Mouse (Mus musculus) small intestine, adult 2 months (tissue): Measurements from ENCODE around the gene Ugt1a1. TPM values are rescaled to one million over a fixed set of nuclear protein-coding genes. Genes with fewer than 3 reads are reported as not detected.
"Not testable (repeated sequence)": the region's sequence is repeated elsewhere in the genome, so short reads cannot be mapped to it uniquely, and the experiment has no call there.

Experiments used
- H3K27ac ChIP-seq: fragments of 200-500 bp; 2 replicates; pipeline ENCODE4 v1.5.1; 2012; ENCODE audit warnings: low read depth, low read length, control low read depth, inconsistent platforms; ENCODE audit not compliant: insufficient read depth
- H3K27me3 ChIP-seq: fragments of 200-500 bp; 2 replicates; pipeline ENCODE4 v1.6.1; 2012; ENCODE audit warnings: mild to moderate bottlenecking, moderate library complexity, low read length, inconsistent platforms; ENCODE audit not compliant: control insufficient read depth, insufficient read depth
- H3K36me3 ChIP-seq: fragments of 200-500 bp; 2 replicates; pipeline ENCODE4 v1.6.1; 2012; ENCODE audit warnings: mild to moderate bottlenecking, low read length, control low read depth, inconsistent platforms; ENCODE audit not compliant: control insufficient read depth, insufficient read depth
- H3K4me1 ChIP-seq: fragments of 200-500 bp; 2 replicates; pipeline ENCODE4 v1.6.1; 2012; ENCODE audit warnings: low read length, inconsistent platforms, mixed read lengths; ENCODE audit not compliant: control insufficient read depth, insufficient read depth, insufficient read length
- H3K4me3 ChIP-seq: fragments of 200-500 bp; 2 replicates; pipeline ENCODE4 v1.5.1; 2012; ENCODE audit warnings: low read depth, mild to moderate bottlenecking, control low read depth, inconsistent platforms, low read length, moderate library complexity
- CTCF ChIP-seq: fragments of 200-500 bp; IDR thresholded peaks from 2 replicates; pipeline ENCODE4 v1.5.1; 2012; ENCODE audit warnings: low read depth, mild to moderate bottlenecking, control low read depth, inconsistent platforms, low read length, moderate library complexity, mixed read lengths; ENCODE audit not compliant: insufficient replicate concordance, insufficient read length; ENCODE audit errors: extremely low read depth
- POLR2A ChIP-seq: fragments of 200-500 bp; IDR thresholded peaks from 2 replicates; pipeline ENCODE4 v1.6.1; 2012; ENCODE audit warnings: low read depth, mild to moderate bottlenecking, control low read depth, inconsistent platforms, low read length, moderate library complexity
- WGBS: fragments of 180-500 bp; shearing (Covaris S2); methylation state at CpG from one replicate; pipeline ENCODE4 v1.1.7; 2018; 5-methylcytosine and 5-hydroxymethylcytosine counted together
- polyA plus RNA-seq: library from polyadenylated mRNA; depleted of rRNA; stranded (reverse); fragments of >200 nt; gene quantifications from 2 replicates; pipeline ENCODE4 v1.2.3, GENCODE M21; 2012; rRNA removed

Ugt1a1 gene
- 21.8 and 88.2 TPM in 2 replicates for polyA plus RNA-seq

- Histone ChIP-seq H3K36me3 (peaks cover 5% of the 10 kb centered on the region), H3K4me3 (peak within 1 kb of the TSS; percentile 31), H3K27me3 (no peaks in the 10 kb centered on the region), H3K27ac (peak within 1 kb of the TSS; percentile 67), H3K4me1 (peaks cover 24% of the 10 kb centered on the region)
- 44% methylated on average over 8 of the region's 8 CpGs for WGBS
- TF ChIP-seq CTCF: no peak
- no peak for TF ChIP-seq POLR2A
These were observed at the start of gene Ugt1a1 for GRCm38 (mm10) chr1:88211812-88212211. Gene Ugt1a1 (plus strand): TSS chr1:88211959.

- Histone ChIP-seq H3K4me3 (no peak within 1 kb of the TSS), H3K4me1 (0 out of 2 replicates have a peak, but pooled peaks cover 2% of the 10 kb centered on the region), H3K36me3 (peaks cover 5% of the 10 kb centered on the region; the same call in 1 of the 2 replicates), H3K27ac (no peak within 1 kb of the TSS), H3K27me3 (no peaks in the 10 kb centered on the region)
- TF ChIP-seq CTCF (no peak), POLR2A (no peak)
- 89% methylated on average over 5 of the region's 5 CpGs for WGBS
These were observed 46.0 kb upstream of the Ugt1a1 start, which contains the start of gene Ugt1a5 for GRCm38 (mm10) chr1:88165711-88166110. Gene Ugt1a5 (plus strand): TSS chr1:88166012.

GRCm38 (mm10) chr1:88172190-88172589 lies 39.6 kb upstream of the Ugt1a1 start:
- H3K27me3 ChIP-seq, H3K36me3 ChIP-seq, H3K4me3 ChIP-seq, H3K27ac ChIP-seq, H3K4me1 ChIP-seq: not testable (repeated sequence)
- 48% methylated on average over 7 of the region's 7 CpGs for WGBS

- WGBS: 89% methylated on average over 1 of the region's 1 CpGs
- TF ChIP-seq CTCF (no peak), POLR2A (no peak)
- Histone ChIP-seq H3K27me3 (no peaks in the 10 kb centered on the region), H3K36me3 (0 out of 2 replicates have a peak, but pooled peaks cover 2% of the 10 kb centered on the region), H3K4me1 (peaks cover 9% of the 10 kb centered on the region; the same call in 1 of the 2 replicates), H3K4me3 (no peak overlapping the region), H3K27ac (peak overlapping the region; percentile 92)
These were observed 32.1 kb upstream of the Ugt1a1 start for GRCm38 (mm10) chr1:88179657-88180056.

- TF ChIP-seq POLR2A: no peak
- no peaks in the 10 kb centered on the region for H3K36me3 ChIP-seq
- peak overlapping the region; percentile 62 for H3K27ac ChIP-seq
- H3K27me3 ChIP-seq: no peaks in the 10 kb centered on the region
- WGBS: 39% methylated on average over 5 of the region's 5 CpGs
- H3K4me1 ChIP-seq: peaks cover 7% of the 10 kb centered on the region; the same call in 1 of the 2 replicates
- peak overlapping the region; percentile 40 for H3K4me3 ChIP-seq
These were observed 25.3 kb upstream of the Ugt1a1 start for GRCm38 (mm10) chr1:88186325-88186935.

- no peaks in the 10 kb centered on the region for H3K36me3 ChIP-seq
- H3K27ac ChIP-seq: no peak overlapping the region
- H3K27me3 ChIP-seq: no peaks in the 10 kb centered on the region
- H3K4me1 ChIP-seq: peaks cover 13% of the 10 kb centered on the region
- WGBS: 86% methylated on average over 3 of the region's 3 CpGs
- H3K4me3 ChIP-seq: no peak overlapping the region
- no peak for TF ChIP-seq POLR2A
- TF ChIP-seq CTCF: no peak
These were observed 19.6 kb upstream of the Ugt1a1 start for GRCm38 (mm10) chr1:88192136-88192535.

- Histone ChIP-seq H3K4me1 (peaks cover 10% of the 10 kb centered on the region), H3K27ac (no peak overlapping the region), H3K36me3 (no peaks in the 10 kb centered on the region), H3K27me3 (no peaks in the 10 kb centered on the region), H3K4me3 (no peak overlapping the region)
- 74% methylated on average over 1 of the region's 1 CpGs for WGBS
- TF ChIP-seq CTCF (no peak), POLR2A (no peak)
These were observed 16.1 kb upstream of the Ugt1a1 start for GRCm38 (mm10) chr1:88195687-88196086.
